Mouse (Mus musculus): Measurements from ENCODE around the gene Gdap2.

DNA sequence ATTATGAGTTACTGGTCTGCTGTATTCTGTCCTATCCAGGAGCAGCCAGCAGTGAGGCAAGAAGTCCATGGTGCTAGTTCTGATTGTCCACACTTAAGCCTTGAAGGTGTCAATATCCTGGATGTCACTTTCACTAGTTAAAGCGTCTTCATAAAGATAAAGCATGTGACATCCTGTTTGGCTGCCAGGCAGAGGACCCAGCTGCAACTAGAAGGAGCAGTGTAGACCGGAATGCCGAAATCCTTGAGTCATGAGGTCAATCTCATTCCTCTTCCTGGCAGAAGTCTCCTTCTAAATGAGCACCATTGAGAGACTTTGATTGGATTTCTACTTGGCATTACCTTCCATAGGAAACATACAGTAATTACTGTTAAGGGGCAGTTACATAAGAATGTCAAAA is 18.3 kb downstream of the Gdap2 start:
- no peak for TF ChIP-seq CTCF (IDR thresholded peaks at IDR 0.05; ENCODE audit: extremely low read depth, insufficient read depth, low read length)
- no peak for TF ChIP-seq POLR2A (IDR thresholded peaks at IDR 0.05; ENCODE audit: extremely low read depth, insufficient read depth, low read length)

All from cortical plate, adult 2 months (tissue).